Mouse (Mus musculus) embryonic facial prominence, embryonic 12.5 days (tissue): Measurements from ENCODE around the gene Fam71a. TPM values are rescaled to one million over a fixed set of nuclear protein-coding genes. Genes with fewer than 3 reads are reported as not detected.

Experiments used
- ATAC-seq: fragments of 200-750 bp; cut with Nextera tagmentation; 2 replicates; pipeline ENCODE4 v1.8.0; 2017; ENCODE audit not compliant: insufficient number of reproducible peaks, insufficient read depth, low FRiP score, low TSS enrichment
- H3K27ac ChIP-seq: fragments of 300-500 bp; sonication (generic); 2 replicates; pipeline ENCODE4 v1.5.1; 2016; ENCODE audit warnings: mild to moderate bottlenecking
- H3K27me3 ChIP-seq: fragments of 300-500 bp; sonication (generic); 2 replicates; pipeline ENCODE4 v1.6.1; 2016; ENCODE audit warnings: mild to moderate bottlenecking, moderate library complexity
- H3K36me3 ChIP-seq: fragments of 300-500 bp; sonication (generic); 2 replicates; pipeline ENCODE4 v1.6.1; 2016; ENCODE audit warnings: mild to moderate bottlenecking
- H3K4me1 ChIP-seq: fragments of 300-500 bp; sonication (generic); 2 replicates; pipeline ENCODE4 v1.6.1; 2016
- H3K4me2 ChIP-seq: fragments of 300-500 bp; sonication (generic); replicated peaks from 2 replicates; pipeline ENCODE4 v1.6.1; 2016; ENCODE audit warnings: mild to moderate bottlenecking, moderate library complexity
- H3K4me3 ChIP-seq: fragments of 300-500 bp; sonication (generic); 2 replicates; pipeline ENCODE4 v1.5.1; 2016; ENCODE audit warnings: mild to moderate bottlenecking
- H3K9ac ChIP-seq: fragments of 300-500 bp; sonication (generic); 2 replicates; pipeline ENCODE4 v1.6.1; 2016; ENCODE audit warnings: mild to moderate bottlenecking, moderate library complexity
- H3K9me3 ChIP-seq: fragments of 300-500 bp; sonication (generic); 2 replicates; pipeline ENCODE4 v1.6.1; 2016; ENCODE audit warnings: mild to moderate bottlenecking, moderate library complexity
- WGBS: fragments of 180-500 bp; shearing (Covaris S2); methylation state at CpG from one replicate; pipeline ENCODE4 v1.1.7; 2016; 5-methylcytosine and 5-hydroxymethylcytosine counted together
- polyA plus RNA-seq: library from polyadenylated mRNA; unstranded; fragments of >200 nt; fragmentation: Nextera tagmentation; extraction: Ambion mirVana; gene quantifications from 2 replicates; pipeline ENCODE4 v1.2.1, GENCODE M21; 2016

The Fam71a gene
- polyA plus RNA-seq, 1 experiment from 2014 or later: not detected

- Histone ChIP-seq H3K9ac (no peak overlapping the region), H3K27ac (no peak overlapping the region), H3K4me1 (peaks cover 3% of the 10 kb centered on the region; the same call in 1 of the 2 replicates), H3K27me3 (no peaks in the 10 kb centered on the region), H3K9me3 (no peaks in the 10 kb centered on the region), H3K36me3 (no peaks in the 10 kb centered on the region), H3K4me3 (no peak overlapping the region), H3K4me2 (no peak overlapping the region)
- WGBS: 79% methylated on average over 7 of the region's 7 CpGs
- ATAC-seq: no peak
These were observed 49.7 kb downstream of the Fam71a start for GRCm38 (mm10) chr1:191114868-191115267.

Other genes with a start within 250 kb of the Fam71a start
- 55.5 and 58.5 TPM in 2 replicates for gene Angel2, start 239.7 kb downstream of the Fam71a start, polyA plus RNA-seq
- gene Vash2, start 185.5 kb downstream of the Fam71a start, polyA plus RNA-seq: 77.9 and 82.5 TPM in 2 replicates
- gene Flvcr1, start 138.7 kb downstream of the Fam71a start, polyA plus RNA-seq: 7.6 and 8.4 TPM in 2 replicates
- gene Spata45, start 128.2 kb downstream of the Fam71a start, polyA plus RNA-seq: not detected in 2 replicates
- 16.1 and 17.7 TPM in 2 replicates for gene Tatdn3, start 101.9 kb downstream of the Fam71a start, polyA plus RNA-seq
- 22.4 and 23.9 TPM in 2 replicates for gene Nsl1, start 101.8 kb downstream of the Fam71a start, polyA plus RNA-seq
- gene Batf3, start 67.0 kb downstream of the Fam71a start, polyA plus RNA-seq: 10.8 and 11.5 TPM in 2 replicates
- gene Atf3, start 53.2 kb upstream of the Fam71a start, polyA plus RNA-seq: 2.3 and 2.8 TPM in 2 replicates
- gene Nenf, start 153.4 kb upstream of the Fam71a start, polyA plus RNA-seq: 92.8 and 95.3 TPM in 2 replicates
- 24.9 and 25.5 TPM in 2 replicates for gene Tmem206, start 161.1 kb upstream of the Fam71a start, polyA plus RNA-seq
- 17.5 and 22.4 TPM in 2 replicates for gene Ppp2r5a, start 238.5 kb upstream of the Fam71a start, polyA plus RNA-seq